Mouse (Mus musculus) ES-Bruce4 (cell line): ENCODE results near the gene Hist1h4c.

ENCODE experiments used
- CTCF ChIP-seq: IDR thresholded peaks from one replicate; pipeline ENCODE4 v1.8.1; 2011; ENCODE audit warnings: low read depth, low read length
- POLR2A ChIP-seq: IDR thresholded peaks from one replicate; pipeline ENCODE4 v1.8.1; 2011; ENCODE audit warnings: low read length; ENCODE audit not compliant: insufficient read depth

GRCm38 (mm10) chr13:23717176-23717575 is 18.9 kb upstream of the Hist1h4c start:
- TF ChIP-seq CTCF: no peak
- no peak for TF ChIP-seq POLR2A
